Mouse (Mus musculus): ENCODE measurements around the gene Nprl3. TPM values are rescaled to one million over a fixed set of nuclear protein-coding genes. Genes with fewer than 3 reads are reported as not detected.

Gene Nprl3
- total RNA-seq (2023): 10 to 100 TPM; 16.4 to 18.4 TPM

DNA sequence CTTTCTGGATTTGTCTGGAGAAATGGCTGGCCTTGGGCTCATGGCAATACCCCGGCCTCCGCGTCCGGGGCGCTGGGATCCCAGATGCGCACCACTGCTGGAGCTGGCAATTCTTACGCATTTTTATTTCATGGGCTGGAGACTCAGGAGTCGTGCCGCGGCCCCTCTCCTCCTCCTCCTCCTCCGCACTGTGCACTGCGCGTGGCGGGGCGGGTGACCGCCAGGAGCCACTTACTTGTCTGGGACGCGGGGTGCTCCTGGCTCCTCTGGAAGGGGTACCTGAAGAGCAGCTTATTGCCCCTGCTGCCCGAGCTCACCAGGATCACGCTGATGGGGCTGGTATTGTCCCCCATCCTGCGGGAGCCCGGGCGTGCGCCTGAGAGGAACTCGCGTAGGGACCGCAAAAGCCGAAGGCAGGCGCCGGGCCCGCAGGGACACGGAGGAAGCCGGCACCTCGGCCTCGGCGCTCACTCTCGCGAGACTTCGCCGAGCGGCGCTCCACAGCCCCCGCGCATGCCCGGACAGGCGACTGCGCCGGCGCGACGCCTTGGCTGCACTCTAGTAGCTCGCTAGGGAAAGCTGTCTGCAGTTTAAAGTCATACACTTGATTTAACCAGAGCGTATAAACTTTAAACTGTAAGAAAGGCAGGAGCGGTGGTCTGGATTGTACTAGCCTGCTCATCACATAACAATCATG lies at the start of gene Nprl3:
Nprl3 (minus strand) TSS at position 520 of the 697 bp plus-strand sequence.

GRCm38 (mm10) chr11:32299865-32300264 lies 32.4 kb upstream of the Nprl3 start, which contains the start of gene Hbq1a:
TSS of gene Hbq1a (plus strand) at chr11:32300069.

GRCm38 (mm10) chr11:32296203-32296602 lies 28.7 kb upstream of the Nprl3 start, which contains the start of gene Hba-a2:
TSS of gene Hba-a2 (plus strand) at chr11:32296489.

GRCm38 (mm10) chr11:32286695-32287492 lies 19.4 kb upstream of the Nprl3 start, which contains the start of gene Hbq1b:
TSS of gene Hbq1b (plus strand) at chr11:32286965.

GRCm38 (mm10) chr11:32283091-32283777 lies 15.7 kb upstream of the Nprl3 start, which contains the start of gene Hba-a1:
TSS of gene Hba-a1 (plus strand) at chr11:32283511.

DNA sequence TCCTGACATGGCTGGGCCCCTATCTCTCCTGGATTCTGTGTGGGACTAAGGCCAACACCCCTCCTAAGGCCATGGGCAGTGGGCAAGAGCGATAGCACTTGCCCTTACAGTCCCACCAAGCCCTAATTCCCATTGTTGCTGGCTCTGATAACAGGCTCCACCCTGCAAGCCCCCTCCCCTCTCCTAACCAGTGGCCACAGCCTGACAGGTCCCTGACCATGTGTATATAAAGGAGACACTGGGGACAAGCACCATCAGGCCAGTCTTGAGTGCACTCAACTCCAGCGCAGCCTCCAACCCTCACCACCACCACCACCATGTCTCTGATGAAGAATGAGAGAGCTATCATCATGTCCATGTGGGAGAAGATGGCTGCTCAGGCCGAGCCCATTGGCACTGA lies 8.8 kb upstream of the Nprl3 start, which contains the start of gene Hba-x:
Hba-x (plus strand) TSS at position 54 of the 400 bp plus-strand sequence.

DNA sequence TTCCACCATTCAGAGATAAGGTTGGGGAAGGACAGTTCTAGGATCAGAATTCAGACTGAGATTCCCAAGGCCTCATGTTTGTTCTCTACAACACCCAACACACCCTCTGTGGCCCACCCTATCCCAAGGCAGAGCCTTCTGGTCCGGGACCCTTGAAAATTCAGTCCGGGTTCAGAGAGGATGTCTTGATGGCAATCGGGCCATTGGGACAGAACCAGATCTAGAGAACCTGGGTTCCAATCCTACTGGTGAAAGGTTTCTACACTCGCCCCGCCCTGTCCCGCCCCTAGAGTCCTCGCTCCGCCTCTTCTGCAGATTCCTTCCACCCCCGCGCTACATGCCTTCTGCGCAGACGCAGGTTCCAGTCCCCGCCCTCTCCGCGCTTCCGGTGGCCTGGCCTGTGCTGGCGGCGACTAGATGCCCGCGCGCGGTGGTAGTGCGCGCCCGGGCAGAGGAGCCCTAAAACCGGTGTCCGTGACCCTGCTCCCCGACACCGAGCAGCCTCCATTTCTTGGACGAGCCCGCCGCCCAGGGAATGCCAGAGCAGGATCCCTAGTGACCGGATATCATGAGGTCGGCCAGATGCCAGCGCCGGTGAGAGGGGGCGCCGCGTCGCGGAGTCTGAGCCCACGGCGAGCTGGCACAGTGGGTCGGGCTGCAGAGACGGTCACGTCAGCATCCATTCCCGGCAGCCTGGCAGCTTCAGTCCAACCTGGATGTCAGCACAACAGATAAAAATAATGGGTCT lies 41.2 kb downstream of the Nprl3 start, which contains the start of gene Mpg:
Mpg (plus strand) TSS at position 382 of the 748 bp plus-strand sequence.

DNA sequence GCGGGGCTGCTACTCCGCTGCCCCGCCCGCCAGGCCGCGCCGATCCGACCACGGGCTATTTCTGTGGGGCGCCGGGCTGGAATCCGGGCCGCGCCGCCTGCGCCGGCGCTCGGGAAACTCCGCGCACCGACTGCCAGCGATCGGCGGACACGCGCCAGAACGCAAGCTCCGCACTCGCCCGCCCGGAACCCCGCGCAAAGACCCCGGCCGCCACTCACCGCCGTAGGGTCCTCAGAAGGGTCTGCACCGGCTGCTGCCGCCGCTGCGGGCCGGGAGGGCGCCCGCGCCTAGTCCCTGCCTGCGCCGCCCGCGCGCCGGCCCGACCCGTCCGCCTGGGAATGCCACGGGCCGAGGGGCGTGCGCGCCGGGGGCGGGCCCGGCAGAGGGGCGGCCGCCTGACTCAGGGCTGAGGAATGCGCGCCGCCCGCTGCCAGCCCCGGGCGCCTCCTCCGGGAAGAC lies 45.5 kb downstream of the Nprl3 start, which contains the start of gene Rhbdf1:
Rhbdf1 (minus strand) TSS at position 350 of the 459 bp plus-strand sequence.

GRCm38 (mm10) chr11:32205058-32205873 lies 62.2 kb downstream of the Nprl3 start, which contains the start of gene Snrnp25:
TSS of gene Snrnp25 (plus strand) at chr11:32205415.

GRCm38 (mm10) chr11:32200075-32200601 lies 67.4 kb downstream of the Nprl3 start, which contains the start of gene Il9r:
TSS of gene Il9r (minus strand) at chr11:32200279.

Other genes with a start within 250 kb of the Nprl3 start
- under 1 TPM; 0.16 to 0.18 TPM for gene Il9r, start 67.4 kb downstream of the Nprl3 start, total RNA-seq (2023)
- 10 to 100 TPM; 10.8 to 15.6 TPM for gene Snrnp25, start 62.3 kb downstream of the Nprl3 start, total RNA-seq (2023)
- gene Rhbdf1, start 45.4 kb downstream of the Nprl3 start, total RNA-seq (2023): 1 to 10 TPM in 1 of 2 experiments, under 1 TPM in 1; 0.36 to 1.1 TPM
- gene Mpg, start 41.2 kb downstream of the Nprl3 start, total RNA-seq (2023): 1 to 10 TPM; 8.3 to 9.1 TPM
- not detected for gene Hba-x, start 8.7 kb upstream of the Nprl3 start, total RNA-seq (2023)
- 1,000 to 10,000 TPM; 1,163 to 1,619 TPM for gene Hba-a1, start 15.8 kb upstream of the Nprl3 start, total RNA-seq (2023)
- gene Hbq1b, start 19.3 kb upstream of the Nprl3 start, total RNA-seq (2023): 1 to 10 TPM; 2.0 to 2.8 TPM
- gene Hba-a2, start 28.8 kb upstream of the Nprl3 start, total RNA-seq (2023): 100 to 1,000 TPM; 626 to 696 TPM
- gene Hbq1a, start 32.4 kb upstream of the Nprl3 start, total RNA-seq (2023): not detected
- 1 to 10 TPM; 4.0 to 5.8 TPM for gene Sh3pxd2b, start 80.1 kb upstream of the Nprl3 start, total RNA-seq (2023)
- gene Ubtd2, start 187.7 kb upstream of the Nprl3 start, total RNA-seq (2023): 1 to 10 TPM in 1 of 2 experiments, under 1 TPM in 1; 0.82 to 2.2 TPM